Mouse (Mus musculus) heart, postnatal 0 days (tissue): Measurements from ENCODE around the gene Arf5.

Experiments used
- CTCF ChIP-seq: IDR thresholded peaks from 2 replicates; pipeline ENCODE4 v1.5.1; 2016; ENCODE audit warnings: antibody characterized with exemption, control low read depth, low read depth
- EP300 ChIP-seq: IDR thresholded peaks from 2 replicates; pipeline ENCODE4 v1.6.1; 2016; ENCODE audit warnings: antibody characterized with exemption, low read depth

DNA sequence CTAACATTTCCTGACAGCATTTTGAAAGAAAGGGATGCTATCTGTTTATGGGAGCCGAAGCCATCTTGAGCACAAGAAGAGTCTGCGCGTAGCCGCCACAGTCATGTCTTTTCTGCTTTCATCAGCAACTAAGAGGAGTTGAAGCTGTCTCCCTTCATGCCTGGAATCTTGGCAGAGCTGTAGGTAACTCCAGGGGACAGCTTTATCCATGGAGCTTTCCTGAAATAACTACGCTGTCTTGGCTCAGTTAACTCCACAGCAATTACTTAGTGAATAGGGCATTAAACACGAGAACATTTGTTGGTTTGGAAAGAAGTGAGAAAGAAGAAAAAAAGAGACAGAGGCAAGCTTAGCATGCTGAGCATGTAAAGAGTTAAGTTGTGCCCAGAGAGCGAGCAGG lies 24.6 kb downstream of the Arf5 start:
- TF ChIP-seq EP300 (no peak), CTCF (no peak)
